Mouse (Mus musculus) lung, adult 2 months (tissue): Measurements from ENCODE around the gene Doxl2.

Experiments
- CTCF ChIP-seq: fragments of 200-500 bp; IDR thresholded peaks from 2 replicates; pipeline ENCODE4 v1.5.1; 2011; ENCODE audit warnings: mild to moderate bottlenecking, low read length, control low read depth; ENCODE audit not compliant: insufficient read depth
- POLR2A ChIP-seq: fragments of 200-500 bp; IDR thresholded peaks from 2 replicates; pipeline ENCODE4 v1.6.1; 2011; ENCODE audit warnings: low read depth, mild to moderate bottlenecking, control low read depth, low read length, borderline replicate concordance; ENCODE audit errors: extremely low read depth

DNA sequence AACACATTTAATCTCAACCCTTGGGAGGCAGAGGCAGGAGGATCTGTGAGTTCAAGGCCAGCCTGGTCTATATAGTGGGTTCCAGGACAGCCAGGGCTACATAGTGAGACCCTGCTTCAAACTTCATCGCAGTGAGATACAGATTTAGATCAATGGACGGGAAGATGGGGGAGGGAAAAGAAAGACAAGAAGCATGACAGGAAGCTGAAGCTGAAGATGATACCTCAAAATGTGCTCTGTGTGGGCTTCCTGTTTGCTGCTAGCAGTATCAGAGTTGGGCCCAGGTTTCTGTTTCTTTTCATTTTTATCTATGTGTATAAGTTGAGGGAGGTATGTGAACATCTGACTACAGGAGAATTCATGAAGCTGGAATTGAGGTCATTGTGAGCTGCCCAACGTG lies 38.7 kb downstream of the Doxl2 start:
- TF ChIP-seq POLR2A (no peak), CTCF (no peak)
